Mouse (Mus musculus) heart, adult 18-20 months (tissue): ENCODE results near the gene Gpr85. TPM values are rescaled to one million over a fixed set of nuclear protein-coding genes. Genes with fewer than 3 reads are reported as not detected.
A peak's percentile ranks its signal among the peaks of the same experiment; 100 is the strongest.

Source experiments
- DNase-seq, 2 experiments: peaks; one replicate each; pipeline ENCODE4 v3.0.0; 2021 to 2022; ENCODE audit warnings: mixed read lengths in 1 of 2
- total RNA-seq, 2 experiments: library from RNA; stranded (reverse); gene quantifications; 2 replicates each; pipeline ENCODE4 v1.2.3; 2021

The Gpr85 gene
- total RNA-seq, 2 experiments from 2014 or later: 0.32 TPM; not detected in 1

- peak in 1 of 2 experiments; percentile 14 for DNase-seq
Observed at GRCm38 (mm10) chr6:13816661-13817060, 23.1 kb downstream of the Gpr85 start.

GRCm38 (mm10) chr6:13812157-13812556, 27.6 kb downstream of the Gpr85 start:
- DNase-seq: no peak

GRCm38 (mm10) chr6:13800071-13800470, 39.7 kb downstream of the Gpr85 start:
- no peak for DNase-seq

- DNase-seq: no peak
Observed at GRCm38 (mm10) chr6:13797389-13797788, 42.4 kb downstream of the Gpr85 start.

Other genes with a start within 250 kb of the Gpr85 start
- 10 to 100 TPM; 15.5 to 17.7 TPM for gene Tmem168, start 231.8 kb downstream of the Gpr85 start, total RNA-seq
- 1 to 10 TPM; 9.3 to 9.8 TPM for gene Bmt2, start 162.0 kb downstream of the Gpr85 start, total RNA-seq
- 10 to 100 TPM; 43.4 to 45.6 TPM for gene 2610001J05Rik, start 31.6 kb upstream of the Gpr85 start, total RNA-seq